Mouse (Mus musculus): ENCODE results near the gene Snap29. TPM values are rescaled to one million over a fixed set of nuclear protein-coding genes. Genes with fewer than 3 reads are reported as not detected.

Snap29 gene
- polyA plus RNA-seq, 1 experiment from 2014 or later = 11.3 TPM

GRCm38 (mm10) chr16:17432576-17432975 lies 26.8 kb downstream of the Snap29 start:
- 77% methylated on average over 2 of the region's 2 CpGs for WGBS
- DNase-seq (ENCODE audit: low spot score) = no peak
- Histone ChIP-seq H3K9me3 (replicated peaks) (no peaks in the 10 kb centered on the region), H3K27ac (replicated peaks) (no peak overlapping the region), H3K36me3 (peaks cover 13% of the 10 kb centered on the region), H3K27me3 (ENCODE audit: low read depth, poor library complexity, severe bottlenecking) (no peaks in the 10 kb centered on the region), H3K4me1 (no peaks in the 10 kb centered on the region), H3K4me3 (no peak overlapping the region)

- Histone ChIP-seq H3K36me3 (peaks cover 23% of the 10 kb centered on the region), H3K4me3 (peak within 1 kb of the TSS; percentile 94), H3K27ac (replicated peaks) (peak within 1 kb of the TSS; percentile 97), H3K27me3 (ENCODE audit: low read depth, poor library complexity, severe bottlenecking) (no peaks in the 10 kb centered on the region), H3K9me3 (replicated peaks) (no peaks in the 10 kb centered on the region), H3K4me1 (peaks cover 30% of the 10 kb centered on the region)
- under 1% methylated on average over 63 of the region's 63 CpGs for WGBS
- peak; percentile 99 for DNase-seq (ENCODE audit: low spot score)
These were observed 46.0 kb downstream of the Snap29 start, which contains the start of gene Crkl for GRCm38 (mm10) chr16:17451541-17452372. Gene Crkl (plus strand): TSS chr16:17451987.

- no peak for DNase-seq (ENCODE audit: low spot score)
These were observed 46.6 kb downstream of the Snap29 start for GRCm38 (mm10) chr16:17452373-17452715.

GRCm38 (mm10) chr16:17456901-17457300 lies 51.1 kb downstream of the Snap29 start:
- Histone ChIP-seq H3K4me3 (no peak overlapping the region), H3K4me1 (peaks cover 25% of the 10 kb centered on the region), H3K36me3 (peaks cover 75% of the 10 kb centered on the region), H3K27me3 (ENCODE audit: low read depth, poor library complexity, severe bottlenecking) (no peaks in the 10 kb centered on the region), H3K9me3 (replicated peaks) (no peaks in the 10 kb centered on the region; the same call in 1 of the 2 replicates), H3K27ac (replicated peaks) (no peak overlapping the region)
- 100% methylated on average over 1 of the region's 1 CpGs for WGBS
- DNase-seq (ENCODE audit: low spot score) = no peak

More at GRCm38 (mm10) chr16:17452373-17452715, 46.6 kb downstream of the Snap29 start:
- Histone ChIP-seq H3K4me1 (peaks cover 30% of the 10 kb centered on the region), H3K4me3 (peak overlapping the region; percentile 94), H3K27me3 (ENCODE audit: low read depth, poor library complexity, severe bottlenecking) (no peaks in the 10 kb centered on the region), H3K27ac (replicated peaks) (peak overlapping the region; percentile 97), H3K9me3 (replicated peaks) (no peaks in the 10 kb centered on the region; the same call in 1 of the 2 replicates), H3K36me3 (peaks cover 29% of the 10 kb centered on the region)
- WGBS = under 1% methylated on average over 24 of the region's 24 CpGs

GRCm38 (mm10) chr16:17460254-17460653 lies 54.5 kb downstream of the Snap29 start:
- H3K9me3 ChIP-seq (replicated peaks) = no peaks in the 10 kb centered on the region; the same call in 1 of the 2 replicates
- WGBS = 94% methylated on average over 4 of the region's 4 CpGs

GRCm38 (mm10) chr16:17461596-17461995 lies 55.8 kb downstream of the Snap29 start:
- Histone ChIP-seq H3K27me3 (ENCODE audit: low read depth, poor library complexity, severe bottlenecking) (no peaks in the 10 kb centered on the region), H3K4me1 (no peaks in the 10 kb centered on the region), H3K9me3 (replicated peaks) (no peaks in the 10 kb centered on the region; the same call in 1 of the 2 replicates), H3K4me3 (no peak overlapping the region), H3K36me3 (peaks cover 86% of the 10 kb centered on the region), H3K27ac (replicated peaks) (no peak overlapping the region)
- DNase-seq (ENCODE audit: low spot score) = no peak
- WGBS = 86% methylated on average over 1 of the region's 1 CpGs

More at GRCm38 (mm10) chr16:17460254-17460653, 54.5 kb downstream of the Snap29 start:
- Histone ChIP-seq H3K27ac (replicated peaks) (no peak overlapping the region), H3K4me1 (peaks cover 5% of the 10 kb centered on the region), H3K27me3 (ENCODE audit: low read depth, poor library complexity, severe bottlenecking) (no peaks in the 10 kb centered on the region), H3K4me3 (no peak overlapping the region), H3K36me3 (peaks cover 97% of the 10 kb centered on the region)
- DNase-seq (ENCODE audit: low spot score) = no peak

- Histone ChIP-seq H3K9me3 (replicated peaks) (no peaks in the 10 kb centered on the region), H3K27me3 (ENCODE audit: low read depth, poor library complexity, severe bottlenecking) (no peaks in the 10 kb centered on the region), H3K4me3 (no peak overlapping the region), H3K36me3 (peaks cover 82% of the 10 kb centered on the region), H3K27ac (replicated peaks) (no peak overlapping the region), H3K4me1 (no peaks in the 10 kb centered on the region)
- DNase-seq (ENCODE audit: low spot score) = no peak
- WGBS = 87% methylated on average over 2 of the region's 2 CpGs
These were observed 57.4 kb downstream of the Snap29 start for GRCm38 (mm10) chr16:17463184-17463583.

GRCm38 (mm10) chr16:17466875-17467663 lies 61.3 kb downstream of the Snap29 start:
- WGBS = 88% methylated on average over 4 of the region's 4 CpGs
- Histone ChIP-seq H3K27me3 (ENCODE audit: low read depth, poor library complexity, severe bottlenecking) (no peaks in the 10 kb centered on the region), H3K4me3 (no peak overlapping the region), H3K27ac (replicated peaks) (no peak overlapping the region), H3K9me3 (replicated peaks) (no peaks in the 10 kb centered on the region), H3K4me1 (no peaks in the 10 kb centered on the region), H3K36me3 (peaks cover 82% of the 10 kb centered on the region)
- no peak for DNase-seq (ENCODE audit: low spot score)

GRCm38 (mm10) chr16:17472498-17472897 lies 66.7 kb downstream of the Snap29 start:
- 96% methylated on average over 6 of the region's 6 CpGs for WGBS
- Histone ChIP-seq H3K9me3 (replicated peaks) (no peaks in the 10 kb centered on the region), H3K4me1 (no peaks in the 10 kb centered on the region), H3K27me3 (ENCODE audit: low read depth, poor library complexity, severe bottlenecking) (no peaks in the 10 kb centered on the region), H3K36me3 (peaks cover 84% of the 10 kb centered on the region), H3K4me3 (no peak overlapping the region), H3K27ac (replicated peaks) (no peak overlapping the region)
- no peak for DNase-seq (ENCODE audit: low spot score)

GRCm38 (mm10) chr16:17474091-17474490 lies 68.3 kb downstream of the Snap29 start:
- no peaks in the 10 kb centered on the region for H3K9me3 ChIP-seq (replicated peaks)
- H3K4me1 ChIP-seq = no peaks in the 10 kb centered on the region
- peaks cover 85% of the 10 kb centered on the region for H3K36me3 ChIP-seq
- H3K4me3 ChIP-seq = no peak overlapping the region
- DNase-seq (ENCODE audit: low spot score) = no peak
- H3K27ac ChIP-seq (replicated peaks) = no peak overlapping the region
- no peaks in the 10 kb centered on the region for H3K27me3 ChIP-seq (ENCODE audit: low read depth, poor library complexity, severe bottlenecking)

GRCm38 (mm10) chr16:17474761-17475160 lies 69.0 kb downstream of the Snap29 start:
- Histone ChIP-seq H3K27ac (replicated peaks) (no peak overlapping the region), H3K9me3 (replicated peaks) (no peaks in the 10 kb centered on the region), H3K36me3 (peaks cover 85% of the 10 kb centered on the region), H3K27me3 (ENCODE audit: low read depth, poor library complexity, severe bottlenecking) (no peaks in the 10 kb centered on the region), H3K4me1 (no peaks in the 10 kb centered on the region), H3K4me3 (no peak overlapping the region)
- WGBS = 86% methylated on average over 2 of the region's 2 CpGs
- no peak for DNase-seq (ENCODE audit: low spot score)

- Histone ChIP-seq H3K4me1 (no peaks in the 10 kb centered on the region), H3K36me3 (peaks cover 85% of the 10 kb centered on the region), H3K27me3 (ENCODE audit: low read depth, poor library complexity, severe bottlenecking) (no peaks in the 10 kb centered on the region), H3K4me3 (no peak overlapping the region), H3K9me3 (replicated peaks) (no peaks in the 10 kb centered on the region), H3K27ac (replicated peaks) (no peak overlapping the region)
- no peak for DNase-seq (ENCODE audit: low spot score)
- 90% methylated on average over 4 of the region's 4 CpGs for WGBS
These were observed 69.5 kb downstream of the Snap29 start for GRCm38 (mm10) chr16:17475326-17475725.
